Mouse (Mus musculus): ENCODE results near the gene Nudt4.
"Not testable (repeated sequence)": the region's sequence is repeated elsewhere in the genome, so short reads cannot be mapped to it uniquely, and the experiment has no call there.

Gene Nudt4

GRCm38 (mm10) chr10:95567550-95567949 lies 3.6 kb upstream of the Nudt4 start:
- no peak for DNase-seq (ENCODE audit: low read depth)

- no peak for DNase-seq (ENCODE audit: low read depth)
These were observed 2.8 kb upstream of the Nudt4 start for GRCm38 (mm10) chr10:95566786-95567185.

- no peak for DNase-seq (ENCODE audit: low read depth)
These were observed 1.4 kb upstream of the Nudt4 start for GRCm38 (mm10) chr10:95565156-95565854.

GRCm38 (mm10) chr10:95562859-95563841 lies 796 bp downstream of the Nudt4 start:
- no peak for DNase-seq (ENCODE audit: low read depth)

- no peak for DNase-seq (ENCODE audit: low read depth)
These were observed 1.6 kb downstream of the Nudt4 start for GRCm38 (mm10) chr10:95562395-95562794.

GRCm38 (mm10) chr10:95561616-95562015 lies 2.3 kb downstream of the Nudt4 start:
- no peak for DNase-seq (ENCODE audit: low read depth)

- no peak for DNase-seq (ENCODE audit: low read depth)
These were observed 3.5 kb downstream of the Nudt4 start for GRCm38 (mm10) chr10:95560394-95560983.

- no peak for DNase-seq (ENCODE audit: low read depth)
These were observed 4.5 kb downstream of the Nudt4 start for GRCm38 (mm10) chr10:95559426-95559825.

GRCm38 (mm10) chr10:95557337-95557828 lies 6.6 kb downstream of the Nudt4 start:
- no peak for DNase-seq (ENCODE audit: low read depth)

- no peak for DNase-seq (ENCODE audit: low read depth)
These were observed 8.1 kb downstream of the Nudt4 start for GRCm38 (mm10) chr10:95555866-95556265.

GRCm38 (mm10) chr10:95552326-95552725 lies 11.6 kb downstream of the Nudt4 start:
- no peak for DNase-seq (ENCODE audit: low read depth)

GRCm38 (mm10) chr10:95551752-95552151 lies 12.2 kb downstream of the Nudt4 start:
- no peak for DNase-seq (ENCODE audit: low read depth)

- DNase-seq (ENCODE audit: low read depth), result no peak
These were observed 13.4 kb downstream of the Nudt4 start for GRCm38 (mm10) chr10:95550506-95550905.

GRCm38 (mm10) chr10:95549080-95549479 lies 14.9 kb downstream of the Nudt4 start:
- not testable (repeated sequence) for DNase-seq (ENCODE audit: low read depth)

GRCm38 (mm10) chr10:95548154-95548826 lies 15.7 kb downstream of the Nudt4 start:
- no peak for DNase-seq (ENCODE audit: low read depth)

GRCm38 (mm10) chr10:95546178-95546577 lies 17.8 kb downstream of the Nudt4 start:
- DNase-seq (ENCODE audit: low read depth), result no peak

GRCm38 (mm10) chr10:95545051-95545450 lies 18.9 kb downstream of the Nudt4 start:
- DNase-seq (ENCODE audit: low read depth), result no peak

- no peak for DNase-seq (ENCODE audit: low read depth)
These were observed 19.3 kb downstream of the Nudt4 start for GRCm38 (mm10) chr10:95544651-95545050.

GRCm38 (mm10) chr10:95544004-95544403 lies 19.9 kb downstream of the Nudt4 start:
- no peak for DNase-seq (ENCODE audit: low read depth)

GRCm38 (mm10) chr10:95543377-95543776 lies 20.6 kb downstream of the Nudt4 start:
- DNase-seq (ENCODE audit: low read depth), result no peak

GRCm38 (mm10) chr10:95542916-95543315 lies 21.0 kb downstream of the Nudt4 start:
- no peak for DNase-seq (ENCODE audit: low read depth)

GRCm38 (mm10) chr10:95539841-95540240 lies 24.1 kb downstream of the Nudt4 start:
- DNase-seq (ENCODE audit: low read depth), result no peak
